Mouse (Mus musculus): ENCODE measurements around the gene Ttc24. TPM values are rescaled to one million over a fixed set of nuclear protein-coding genes. Genes with fewer than 3 reads are reported as not detected.

Gene Ttc24
- not detected for total RNA-seq (2021)
- long read RNA-seq, experiment 1, result 0 reads
- long read RNA-seq, experiment 2, result 0 reads

- intact Hi-C loops (cut with DNase I), result no loop called here
- H3K4me3 ChIP-seq, result no peak within 1 kb of the TSS
- no peak for TF ChIP-seq CTCF (IDR thresholded peaks at IDR 0.05)
- H3K27ac ChIP-seq, result no peak within 1 kb of the TSS
- no peak for DNase-seq (ENCODE audit: extremely low spot score in 1 of 2, low spot score in 2 of 2)
Measured at GRCm38 (mm10) chr3:88078204-88078603, at the start of gene Ttc24. Ttc24 (minus strand) TSS chr3:88078304.

GRCm38 (mm10) chr3:88127636-88128035, 49.5 kb upstream of the Ttc24 start:
- intact Hi-C loops (cut with DNase I), result no loop called here
- no peak for DNase-seq (ENCODE audit: extremely low spot score in 1 of 2, low spot score in 2 of 2)
- TF ChIP-seq CTCF (IDR thresholded peaks at IDR 0.05), result no peak
- H3K27ac ChIP-seq, result no peak overlapping the region
- H3K4me3 ChIP-seq, result no peak overlapping the region

GRCm38 (mm10) chr3:88126181-88126580, 48.1 kb upstream of the Ttc24 start:
- no peak overlapping the region for H3K27ac ChIP-seq
- DNase-seq (ENCODE audit: extremely low spot score in 1 of 2, low spot score in 2 of 2), result no peak
- TF ChIP-seq CTCF (IDR thresholded peaks at IDR 0.05), result no peak
- no peak overlapping the region for H3K4me3 ChIP-seq
- intact Hi-C loops (cut with DNase I), result no loop called here

GRCm38 (mm10) chr3:88125195-88125594, 47.1 kb upstream of the Ttc24 start:
- Histone ChIP-seq H3K4me3 (no peak overlapping the region), H3K27ac (no peak overlapping the region)
- DNase-seq (ENCODE audit: extremely low spot score in 1 of 2, low spot score in 2 of 2), result no peak
- intact Hi-C loops (cut with DNase I), result no loop called here
- TF ChIP-seq CTCF (IDR thresholded peaks at IDR 0.05), result no peak

- intact Hi-C loops (cut with DNase I), result no loop called here
- Histone ChIP-seq H3K4me3 (no peak overlapping the region), H3K27ac (no peak overlapping the region)
- TF ChIP-seq CTCF (IDR thresholded peaks at IDR 0.05), result no peak
- DNase-seq (ENCODE audit: extremely low spot score in 1 of 2, low spot score in 2 of 2), result no peak
Measured at GRCm38 (mm10) chr3:88121164-88122131, 43.3 kb upstream of the Ttc24 start.

GRCm38 (mm10) chr3:88120117-88120651, 42.1 kb upstream of the Ttc24 start:
- TF ChIP-seq CTCF (IDR thresholded peaks at IDR 0.05), result no peak
- DNase-seq (ENCODE audit: extremely low spot score in 1 of 2, low spot score in 2 of 2), result no peak
- intact Hi-C loops (cut with DNase I), result no loop called here
- Histone ChIP-seq H3K27ac (no peak overlapping the region), H3K4me3 (no peak overlapping the region)

- Histone ChIP-seq H3K4me3 (no peak overlapping the region), H3K27ac (no peak overlapping the region)
- no peak for DNase-seq (ENCODE audit: extremely low spot score in 1 of 2, low spot score in 2 of 2)
- no peak for TF ChIP-seq CTCF (IDR thresholded peaks at IDR 0.05)
- intact Hi-C loops (cut with DNase I), result loop anchor here (5.0 kb wide), 1 partner anchor 148 kb away; no protein-coding TSS in a partner anchor
Measured at GRCm38 (mm10) chr3:88114396-88114795, 36.3 kb upstream of the Ttc24 start.

GRCm38 (mm10) chr3:88109126-88109525, 31.0 kb upstream of the Ttc24 start:
- Histone ChIP-seq H3K27ac (no peak overlapping the region), H3K4me3 (no peak overlapping the region)
- no peak for DNase-seq (ENCODE audit: extremely low spot score in 1 of 2, low spot score in 2 of 2)
- intact Hi-C loops (cut with DNase I), result no loop called here
- TF ChIP-seq CTCF (IDR thresholded peaks at IDR 0.05), result no peak

GRCm38 (mm10) chr3:88106126-88106525, 28.0 kb upstream of the Ttc24 start:
- Histone ChIP-seq H3K4me3 (no peak overlapping the region), H3K27ac (no peak overlapping the region)
- DNase-seq (ENCODE audit: extremely low spot score in 1 of 2, low spot score in 2 of 2), result no peak
- intact Hi-C loops (cut with DNase I), result no loop called here
- no peak for TF ChIP-seq CTCF (IDR thresholded peaks at IDR 0.05)

- intact Hi-C loops (cut with DNase I), result no loop called here
- no peak for DNase-seq (ENCODE audit: extremely low spot score in 1 of 2, low spot score in 2 of 2)
- Histone ChIP-seq H3K27ac (no peak overlapping the region), H3K4me3 (no peak overlapping the region)
- TF ChIP-seq CTCF (IDR thresholded peaks at IDR 0.05), result no peak
Measured at GRCm38 (mm10) chr3:88102611-88103010, 24.5 kb upstream of the Ttc24 start.

- no peak overlapping the region for H3K27ac ChIP-seq
- intact Hi-C loops (cut with DNase I), result no loop called here
- DNase-seq (ENCODE audit: extremely low spot score in 1 of 2, low spot score in 2 of 2), result no peak
- no peak overlapping the region for H3K4me3 ChIP-seq
- no peak for TF ChIP-seq CTCF (IDR thresholded peaks at IDR 0.05)
Measured at GRCm38 (mm10) chr3:88102196-88102595, 24.1 kb upstream of the Ttc24 start.

- intact Hi-C loops (cut with DNase I), result no loop called here
- Histone ChIP-seq H3K27ac (no peak overlapping the region), H3K4me3 (no peak overlapping the region)
- DNase-seq (ENCODE audit: extremely low spot score in 1 of 2, low spot score in 2 of 2), result no peak
- TF ChIP-seq CTCF (IDR thresholded peaks at IDR 0.05), result no peak
Measured at GRCm38 (mm10) chr3:88101736-88102135, 23.6 kb upstream of the Ttc24 start.

All from left cerebral cortex, adult 2 months (tissue).